Mouse (Mus musculus): ENCODE data around the gene Mks1. TPM values are rescaled to one million over a fixed set of nuclear protein-coding genes. Genes with fewer than 3 reads are reported as not detected.
A peak's percentile ranks its signal among the peaks of the same experiment; 100 is the strongest.

Gene Mks1
- polyA plus RNA-seq (2012; rRNA removed): 2.4 and 5.0 TPM in 2 replicates

DNA sequence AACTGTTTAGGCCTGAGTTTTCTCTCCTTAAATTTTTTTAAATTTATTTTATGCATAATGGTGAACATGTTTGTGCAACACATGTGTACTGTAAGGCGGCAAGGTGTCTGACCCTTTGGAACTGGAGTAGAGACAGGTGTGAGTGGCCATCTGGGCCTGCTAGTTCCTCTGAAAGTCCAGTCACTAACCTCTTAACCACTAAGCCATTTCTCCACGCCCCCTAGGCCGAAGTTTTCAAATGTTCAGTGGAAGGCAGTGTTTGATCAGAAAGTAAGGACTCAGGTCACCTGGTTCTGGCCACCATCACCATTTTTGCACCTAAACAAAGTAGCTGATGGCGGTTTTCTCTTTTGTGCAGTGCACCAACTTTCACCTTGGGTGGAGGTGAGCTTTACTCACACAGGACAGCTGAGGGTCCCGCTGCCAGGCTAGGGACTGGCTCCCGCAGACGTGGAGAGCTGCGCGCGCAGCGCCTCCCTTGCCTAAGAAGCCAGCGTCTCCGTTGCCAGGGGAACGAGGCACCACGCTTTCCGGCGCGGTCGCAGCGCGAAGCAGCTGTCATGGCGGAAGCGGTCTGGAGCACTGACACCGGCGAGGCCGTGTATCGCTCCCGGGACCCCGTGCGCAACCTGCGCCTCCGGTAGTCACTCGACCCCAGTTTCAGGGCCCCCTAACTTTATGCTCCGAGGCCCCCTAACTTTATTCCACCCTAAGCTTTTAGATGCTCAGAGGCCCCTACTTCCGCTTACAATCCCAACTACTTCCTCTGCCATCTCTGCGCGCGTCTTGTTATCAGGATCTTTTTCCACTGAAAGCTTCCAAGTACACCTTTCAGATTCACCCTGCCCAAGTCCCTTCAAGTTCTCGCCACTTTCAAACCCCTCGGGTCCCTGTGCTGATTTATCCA is at the start of gene Mks1:
Gene Mks1 (plus strand): TSS at position 526 of the 907 bp plus-strand sequence.
- peak within 1 kb of the TSS; percentile 88 for H3K4me3 ChIP-seq (ENCODE audit: low read depth, low read length)
- WGBS: 3% methylated on average over 40 of the region's 40 CpGs
- H3K27ac ChIP-seq (ENCODE audit: insufficient read depth, low read depth, low read length): no peak within 1 kb of the TSS
- H3K27me3 ChIP-seq (ENCODE audit: control insufficient read depth, insufficient read depth, low read length): no peaks in the 10 kb centered on the region
- TF ChIP-seq POLR2A (IDR thresholded peaks at IDR 0.05; ENCODE audit: low read depth, low read length) (peak; percentile 77), CTCF (IDR thresholded peaks at IDR 0.05; ENCODE audit: extremely low read depth, insufficient read length, insufficient replicate concordance, low read depth, low read length) (no peak)
- peaks cover 8% of the 10 kb centered on the region; the same call in 1 of the 2 replicates for H3K36me3 ChIP-seq (ENCODE audit: control insufficient read depth, insufficient read depth, low read length)
- H3K4me1 ChIP-seq (ENCODE audit: control insufficient read depth, insufficient read depth, insufficient read length, low read length): peaks cover 7% of the 10 kb centered on the region; the same call in 1 of the 2 replicates

DNA sequence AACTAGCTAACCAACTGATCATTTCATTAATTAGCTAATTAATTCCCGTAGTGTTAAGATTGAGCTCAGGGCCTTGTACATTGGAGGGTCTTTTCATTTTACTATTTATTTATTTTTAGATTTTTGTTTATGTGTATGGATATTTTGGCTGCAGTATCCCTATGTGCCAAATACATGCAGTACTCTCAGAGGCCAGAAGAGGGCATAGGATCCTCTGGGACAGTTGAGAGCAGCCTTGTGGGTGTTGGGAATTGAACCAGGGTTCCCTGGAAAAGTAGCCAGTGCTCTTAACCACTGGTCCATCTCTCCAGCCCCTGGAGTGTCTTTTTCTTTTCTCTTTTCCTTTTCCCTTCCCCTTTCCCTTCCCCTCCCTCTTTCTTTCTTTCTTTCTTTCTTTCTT is 47.6 kb upstream of the Mks1 start:
- Histone ChIP-seq H3K4me1 (ENCODE audit: control insufficient read depth, insufficient read depth, insufficient read length, low read length) (no peaks in the 10 kb centered on the region), H3K27ac (ENCODE audit: insufficient read depth, low read depth, low read length) (no peak overlapping the region), H3K4me3 (ENCODE audit: low read depth, low read length) (no peak overlapping the region), H3K27me3 (ENCODE audit: control insufficient read depth, insufficient read depth, low read length) (no peaks in the 10 kb centered on the region), H3K36me3 (ENCODE audit: control insufficient read depth, insufficient read depth, low read length) (no peaks in the 10 kb centered on the region)
- TF ChIP-seq POLR2A (IDR thresholded peaks at IDR 0.05; ENCODE audit: low read depth, low read length): no peak
- TF ChIP-seq CTCF (IDR thresholded peaks at IDR 0.05; ENCODE audit: extremely low read depth, insufficient read length, insufficient replicate concordance, low read depth, low read length): no peak
- 74% methylated on average over 1 of the region's 1 CpGs for WGBS

DNA sequence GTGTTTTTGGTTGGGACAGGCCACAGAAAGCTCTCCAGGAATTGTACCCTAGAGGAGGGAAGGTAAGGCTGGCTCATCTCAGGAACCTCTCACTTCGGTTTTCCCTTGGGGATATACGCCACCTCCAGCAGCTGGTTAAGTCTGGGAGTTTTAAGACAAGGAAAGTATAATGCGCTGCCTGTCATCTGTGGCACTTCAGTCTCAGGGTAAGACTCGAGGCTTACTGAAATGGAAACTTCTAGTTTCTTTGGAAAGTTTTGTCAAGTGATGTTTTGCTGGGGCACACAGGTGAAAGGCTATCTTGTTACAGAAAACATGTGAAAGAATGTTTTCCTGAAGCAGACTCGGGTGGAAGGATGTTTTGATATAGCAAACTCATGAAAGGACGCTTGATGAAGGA is 45.6 kb upstream of the Mks1 start:
- TF ChIP-seq POLR2A (IDR thresholded peaks at IDR 0.05; ENCODE audit: low read depth, low read length) (no peak), CTCF (IDR thresholded peaks at IDR 0.05; ENCODE audit: extremely low read depth, insufficient read length, insufficient replicate concordance, low read depth, low read length) (no peak)
- Histone ChIP-seq H3K36me3 (ENCODE audit: control insufficient read depth, insufficient read depth, low read length) (no peaks in the 10 kb centered on the region), H3K4me3 (ENCODE audit: low read depth, low read length) (no peak overlapping the region), H3K27me3 (ENCODE audit: control insufficient read depth, insufficient read depth, low read length) (no peaks in the 10 kb centered on the region), H3K27ac (ENCODE audit: insufficient read depth, low read depth, low read length) (no peak overlapping the region), H3K4me1 (ENCODE audit: control insufficient read depth, insufficient read depth, insufficient read length, low read length) (no peaks in the 10 kb centered on the region)
- WGBS: 84% methylated on average over 6 of the region's 6 CpGs

DNA sequence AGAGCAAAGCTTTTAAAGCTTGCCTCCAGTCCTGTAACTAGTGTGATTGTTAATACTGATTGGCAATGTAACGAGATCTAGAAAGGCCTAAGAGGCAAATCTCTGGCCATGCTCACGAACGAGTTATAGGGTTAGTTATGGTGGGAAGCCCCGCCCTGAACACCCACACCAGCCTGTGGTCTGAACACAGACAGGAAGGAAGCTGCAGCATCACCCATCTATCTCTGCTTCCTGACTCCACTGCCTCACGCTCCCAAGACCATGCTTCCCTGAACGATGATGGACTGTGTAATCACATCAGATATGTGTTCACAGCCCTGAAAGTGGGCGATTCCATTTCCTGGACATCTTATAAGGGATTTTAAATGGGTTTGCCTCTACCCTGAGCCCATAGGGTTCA is 44.8 kb upstream of the Mks1 start:
- no peaks in the 10 kb centered on the region for H3K4me1 ChIP-seq (ENCODE audit: control insufficient read depth, insufficient read depth, insufficient read length, low read length)
- no peak overlapping the region for H3K4me3 ChIP-seq (ENCODE audit: low read depth, low read length)
- TF ChIP-seq CTCF (IDR thresholded peaks at IDR 0.05; ENCODE audit: extremely low read depth, insufficient read length, insufficient replicate concordance, low read depth, low read length) (no peak), POLR2A (IDR thresholded peaks at IDR 0.05; ENCODE audit: low read depth, low read length) (no peak)
- no peaks in the 10 kb centered on the region for H3K27me3 ChIP-seq (ENCODE audit: control insufficient read depth, insufficient read depth, low read length)
- no peak overlapping the region for H3K27ac ChIP-seq (ENCODE audit: insufficient read depth, low read depth, low read length)
- 61% methylated on average over 7 of the region's 7 CpGs for WGBS
- no peaks in the 10 kb centered on the region for H3K36me3 ChIP-seq (ENCODE audit: control insufficient read depth, insufficient read depth, low read length)

DNA sequence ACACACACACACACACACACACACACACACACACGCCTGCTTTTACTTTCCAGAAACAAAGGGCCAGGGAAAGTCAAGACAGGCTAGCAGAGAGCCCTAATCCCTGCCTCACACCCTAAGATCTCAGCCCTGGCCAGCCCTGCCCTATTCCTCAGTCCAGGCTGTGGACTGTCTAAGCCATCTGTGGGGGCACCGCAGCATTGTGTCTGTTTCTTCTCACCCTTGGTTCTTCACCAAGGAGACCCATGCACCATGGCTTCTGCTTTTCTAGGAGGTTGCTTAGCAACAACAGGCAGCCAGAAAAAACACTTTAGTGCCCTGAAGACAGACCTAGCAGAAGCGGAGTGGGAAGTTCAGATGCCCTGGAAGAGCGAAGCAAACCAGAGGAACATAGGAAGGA is 41.6 kb upstream of the Mks1 start:
- no peak overlapping the region for H3K4me3 ChIP-seq (ENCODE audit: low read depth, low read length)
- no peaks in the 10 kb centered on the region for H3K36me3 ChIP-seq (ENCODE audit: control insufficient read depth, insufficient read depth, low read length)
- H3K27ac ChIP-seq (ENCODE audit: insufficient read depth, low read depth, low read length): no peak overlapping the region
- WGBS: 46% methylated on average over 4 of the region's 4 CpGs
- no peaks in the 10 kb centered on the region for H3K4me1 ChIP-seq (ENCODE audit: control insufficient read depth, insufficient read depth, insufficient read length, low read length)
- no peak for TF ChIP-seq CTCF (IDR thresholded peaks at IDR 0.05; ENCODE audit: extremely low read depth, insufficient read length, insufficient replicate concordance, low read depth, low read length)
- TF ChIP-seq POLR2A (IDR thresholded peaks at IDR 0.05; ENCODE audit: low read depth, low read length): no peak
- H3K27me3 ChIP-seq (ENCODE audit: control insufficient read depth, insufficient read depth, low read length): 0 out of 2 replicates have a peak, but pooled peaks cover 5% of the 10 kb centered on the region

DNA sequence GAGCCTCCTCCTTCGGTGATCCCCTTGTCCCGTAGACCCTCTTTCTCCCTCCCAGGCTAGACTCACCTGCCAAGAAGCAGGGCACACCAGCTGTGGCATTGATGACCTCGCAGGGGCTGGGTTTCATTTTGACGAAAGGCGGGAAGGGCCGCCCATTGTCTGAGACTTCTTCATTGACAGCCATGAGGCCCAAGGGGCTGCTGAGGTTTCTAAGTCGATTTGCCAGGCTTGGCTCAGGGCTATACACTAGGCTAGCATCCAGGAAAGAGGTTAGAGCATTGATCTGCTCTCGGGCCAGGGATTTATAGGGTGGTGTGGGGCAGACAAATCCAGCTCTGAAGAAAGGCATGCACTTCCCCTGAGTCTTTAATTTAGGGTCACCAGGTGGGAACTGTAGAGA is 38.2 kb upstream of the Mks1 start:
- Histone ChIP-seq H3K4me3 (ENCODE audit: low read depth, low read length) (no peak overlapping the region), H3K27ac (ENCODE audit: insufficient read depth, low read depth, low read length) (no peak overlapping the region), H3K36me3 (ENCODE audit: control insufficient read depth, insufficient read depth, low read length) (no peaks in the 10 kb centered on the region), H3K27me3 (ENCODE audit: control insufficient read depth, insufficient read depth, low read length) (0 out of 2 replicates have a peak, but pooled peaks cover 5% of the 10 kb centered on the region), H3K4me1 (ENCODE audit: control insufficient read depth, insufficient read depth, insufficient read length, low read length) (no peaks in the 10 kb centered on the region)
- TF ChIP-seq CTCF (IDR thresholded peaks at IDR 0.05; ENCODE audit: extremely low read depth, insufficient read length, insufficient replicate concordance, low read depth, low read length) (no peak), POLR2A (IDR thresholded peaks at IDR 0.05; ENCODE audit: low read depth, low read length) (no peak)
- 69% methylated on average over 8 of the region's 8 CpGs for WGBS

DNA sequence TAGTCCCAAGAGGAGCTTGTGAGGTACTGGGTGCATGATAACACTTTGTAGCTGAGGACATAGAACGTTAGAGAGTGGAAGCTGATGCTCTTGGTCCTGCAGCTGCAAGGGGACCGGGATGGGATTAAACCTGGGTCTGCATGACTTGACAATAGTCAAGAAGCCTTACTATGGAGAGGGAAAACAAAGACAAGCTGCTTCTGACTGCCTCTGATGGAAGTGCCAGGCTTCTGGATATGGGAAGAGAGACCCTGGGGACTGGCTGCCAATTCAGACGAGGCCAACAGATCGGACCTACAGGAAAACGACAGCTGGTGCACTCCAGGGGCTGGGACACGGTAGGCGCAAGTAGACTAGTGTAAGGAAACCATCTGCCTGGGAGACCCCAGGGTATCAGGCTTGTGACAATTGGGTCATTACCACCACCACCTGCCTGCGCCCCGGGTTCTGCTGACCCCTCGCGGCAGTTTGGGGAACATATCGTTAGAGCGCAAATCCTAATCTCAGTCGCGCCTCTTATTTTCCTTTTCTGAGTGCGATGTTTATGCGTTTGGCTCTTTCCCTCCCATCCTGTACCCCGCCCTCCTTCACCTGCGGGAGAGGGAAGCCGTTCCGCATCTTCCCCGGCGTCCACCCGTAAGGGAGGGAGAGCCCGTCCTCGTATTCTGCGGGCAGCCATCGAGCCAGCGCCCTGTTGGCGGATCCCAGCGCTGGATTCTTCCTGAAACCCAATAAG is 36.1 kb upstream of the Mks1 start:
- WGBS: 4% methylated on average over 31 of the region's 31 CpGs
- Histone ChIP-seq H3K36me3 (ENCODE audit: control insufficient read depth, insufficient read depth, low read length) (no peaks in the 10 kb centered on the region), H3K27me3 (ENCODE audit: control insufficient read depth, insufficient read depth, low read length) (0 out of 2 replicates have a peak, but pooled peaks cover 5% of the 10 kb centered on the region), H3K4me1 (ENCODE audit: control insufficient read depth, insufficient read depth, insufficient read length, low read length) (no peaks in the 10 kb centered on the region), H3K27ac (ENCODE audit: insufficient read depth, low read depth, low read length) (no peak overlapping the region), H3K4me3 (ENCODE audit: low read depth, low read length) (peak overlapping the region; percentile 52)
- TF ChIP-seq POLR2A (IDR thresholded peaks at IDR 0.05; ENCODE audit: low read depth, low read length): no peak
- TF ChIP-seq CTCF (IDR thresholded peaks at IDR 0.05; ENCODE audit: extremely low read depth, insufficient read length, insufficient replicate concordance, low read depth, low read length): peak; percentile 62; the same call in 1 of the 2 replicates

Measured in small intestine, adult 2 months (tissue).